Mouse (Mus musculus): Measurements from ENCODE around the gene Dld.

DNA sequence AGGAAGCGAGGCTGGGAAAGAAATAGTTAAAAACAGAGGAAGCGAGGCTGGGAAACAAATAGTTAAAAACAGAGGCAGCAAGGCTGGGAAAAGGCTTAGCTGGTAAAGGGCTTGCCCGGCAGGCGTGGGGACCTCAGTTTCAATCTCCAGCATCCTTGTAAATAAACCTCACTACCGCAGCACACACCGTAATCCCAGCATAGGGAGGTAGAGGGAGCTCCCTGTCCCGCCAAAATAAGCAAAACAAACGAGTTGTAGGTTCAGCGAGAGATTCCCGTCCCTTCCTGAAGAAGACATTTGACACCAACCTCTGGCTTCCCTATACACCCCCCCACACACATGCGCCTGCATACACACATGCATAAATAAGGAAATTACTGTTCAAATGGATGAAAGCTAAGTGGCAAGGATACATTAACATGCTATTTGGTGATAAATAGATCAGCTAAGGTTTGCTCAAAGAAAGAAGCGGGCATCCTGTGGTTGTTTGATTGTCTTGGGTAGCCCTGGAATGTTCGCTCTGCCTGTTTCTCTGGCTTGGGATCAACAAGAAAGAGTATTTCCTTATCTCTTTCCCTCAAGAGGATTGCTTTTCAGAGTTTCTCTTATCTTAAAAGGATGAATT lies 25.2 kb upstream of the Dld start:
- TF ChIP-seq MYOD1 (IDR thresholded peaks at IDR 0.05; ENCODE audit: control insufficient read depth, insufficient read length, low read depth) (no peak), CTCF (IDR thresholded peaks at IDR 0.05; ENCODE audit: control insufficient read depth, insufficient read depth, insufficient read length) (peak; percentile 9), MAX (IDR thresholded peaks at IDR 0.05) (no peak), USF1 (IDR thresholded peaks at IDR 0.05; ENCODE audit: low read depth) (no peak), CEBPB (IDR thresholded peaks at IDR 0.05; ENCODE audit: low read depth) (no peak), FOSL1 (IDR thresholded peaks at IDR 0.05; ENCODE audit: insufficient read depth, low read length, poor library complexity, severe bottlenecking) (no peak), MYOG (IDR thresholded peaks at IDR 0.05; ENCODE audit: control insufficient read depth, extremely low read depth, insufficient read length) (no peak)

All from C2C12 (cell line).